Mouse (Mus musculus) limb, embryonic 13.5 days (tissue): Measurements from ENCODE around the gene Sbf2. TPM values are rescaled to one million over a fixed set of nuclear protein-coding genes. Genes with fewer than 3 reads are reported as not detected.
"Not testable (repeated sequence)": the region's sequence is repeated elsewhere in the genome, so short reads cannot be mapped to it uniquely, and the experiment has no call there.

ENCODE experiments used
- ATAC-seq: fragments of 200-750 bp; cut with Nextera tagmentation; 2 replicates; pipeline ENCODE4 v1.8.0; 2017; ENCODE audit warnings: low read depth, moderate number of reproducible peaks, moderate TSS enrichment; ENCODE audit not compliant: low FRiP score
- H3K27ac ChIP-seq: fragments of 300-500 bp; sonication (generic); 2 replicates; pipeline ENCODE4 v1.5.1; 2015; ENCODE audit warnings: inconsistent platforms, mild to moderate bottlenecking, moderate library complexity
- H3K27me3 ChIP-seq: fragments of 300-500 bp; sonication (generic); 2 replicates; pipeline ENCODE4 v1.6.1; 2015; ENCODE audit warnings: mild to moderate bottlenecking, inconsistent platforms
- H3K36me3 ChIP-seq: fragments of 300-500 bp; sonication (generic); 2 replicates; pipeline ENCODE4 v1.6.1; 2015; ENCODE audit warnings: inconsistent platforms, mild to moderate bottlenecking, moderate library complexity
- H3K4me1 ChIP-seq: fragments of 300-500 bp; sonication (generic); 2 replicates; pipeline ENCODE4 v1.6.1; 2015; ENCODE audit warnings: inconsistent platforms
- H3K4me2 ChIP-seq: fragments of 300-500 bp; sonication (generic); replicated peaks from 2 replicates; pipeline ENCODE4 v1.6.1; 2015; ENCODE audit warnings: inconsistent platforms, mild to moderate bottlenecking, moderate library complexity
- H3K4me3 ChIP-seq: fragments of 300-500 bp; sonication (generic); 2 replicates; pipeline ENCODE4 v1.5.1; 2015; ENCODE audit warnings: moderate library complexity, mild to moderate bottlenecking, inconsistent platforms
- H3K9ac ChIP-seq: fragments of 300-500 bp; sonication (generic); 2 replicates; pipeline ENCODE4 v1.6.1; 2015; ENCODE audit warnings: mild to moderate bottlenecking, inconsistent platforms
- H3K9me3 ChIP-seq: fragments of 300-500 bp; sonication (generic); 2 replicates; pipeline ENCODE4 v1.6.1; 2016; ENCODE audit warnings: inconsistent platforms
- WGBS: fragments of 180-500 bp; shearing (Covaris S2); methylation state at CpG from one replicate; pipeline ENCODE4 v1.1.7; 2015; 5-methylcytosine and 5-hydroxymethylcytosine counted together
- polyA plus RNA-seq: library from polyadenylated mRNA; unstranded; fragments of >200 nt; fragmentation: Nextera tagmentation; extraction: Ambion mirVana; gene quantifications from 2 replicates; pipeline ENCODE4 v1.2.1, GENCODE M21; 2015

The Sbf2 gene
- polyA plus RNA-seq, 1 experiment from 2014 or later, result 30.9 TPM

DNA sequence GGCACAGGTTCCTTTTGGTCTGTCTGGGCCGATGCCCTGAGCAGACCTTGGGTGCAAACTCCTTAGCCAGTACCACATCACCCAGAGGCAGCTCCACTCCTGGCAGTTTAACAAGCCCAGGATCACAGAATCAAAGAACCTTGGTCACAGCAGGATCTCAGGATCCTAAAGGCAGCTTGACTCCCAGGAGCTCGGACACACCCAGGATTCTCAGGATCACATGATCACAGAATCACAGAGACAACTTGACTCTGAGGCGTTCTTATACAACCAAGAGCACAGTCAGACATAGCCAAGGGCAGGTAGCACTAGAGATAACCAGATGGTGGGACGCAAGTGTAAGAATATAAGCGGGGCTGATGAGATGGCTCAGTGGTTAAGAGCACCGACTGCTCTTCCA lies 71.4 kb downstream of the Sbf2 start:
- no peak for ATAC-seq

DNA sequence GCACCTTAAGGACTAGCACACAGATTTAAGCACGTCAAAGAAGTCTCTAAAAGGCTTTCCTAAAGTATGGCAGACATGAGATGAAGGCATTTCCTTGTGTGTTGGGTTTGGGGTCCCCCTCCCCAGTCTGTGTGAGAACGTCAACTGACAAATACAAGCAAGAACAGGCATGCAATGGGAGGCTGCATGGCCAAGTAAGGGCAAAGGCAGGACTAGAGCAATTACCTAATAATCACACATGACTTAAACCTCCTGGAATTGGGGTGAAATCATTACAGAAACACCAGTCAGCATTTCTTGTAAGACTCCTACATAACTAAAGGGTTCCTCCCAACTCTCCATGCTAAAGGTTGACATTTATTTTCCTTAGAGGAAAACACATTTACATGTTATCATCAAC lies 75.5 kb downstream of the Sbf2 start:
- Histone ChIP-seq H3K4me1 (no peaks in the 10 kb centered on the region), H3K4me2 (no peak overlapping the region), H3K9ac (no peak overlapping the region), H3K27me3 (no peaks in the 10 kb centered on the region), H3K36me3 (no peaks in the 10 kb centered on the region), H3K4me3 (no peak overlapping the region), H3K9me3 (no peaks in the 10 kb centered on the region), H3K27ac (no peak overlapping the region)
- ATAC-seq, result no peak
- WGBS, result 48% methylated on average over 2 of the region's 2 CpGs

More for the DNA sequence above, 71.4 kb downstream of the Sbf2 start:
- no peaks in the 10 kb centered on the region for H3K27me3 ChIP-seq
- H3K4me1 ChIP-seq, result no peaks in the 10 kb centered on the region
- H3K4me3 ChIP-seq, result no peak overlapping the region
- 83% methylated on average over 6 of the region's 6 CpGs for WGBS
- no peak overlapping the region for H3K4me2 ChIP-seq
- H3K9me3 ChIP-seq, result no peaks in the 10 kb centered on the region
- no peak overlapping the region for H3K27ac ChIP-seq
- H3K36me3 ChIP-seq, result no peaks in the 10 kb centered on the region
- no peak overlapping the region for H3K9ac ChIP-seq

DNA sequence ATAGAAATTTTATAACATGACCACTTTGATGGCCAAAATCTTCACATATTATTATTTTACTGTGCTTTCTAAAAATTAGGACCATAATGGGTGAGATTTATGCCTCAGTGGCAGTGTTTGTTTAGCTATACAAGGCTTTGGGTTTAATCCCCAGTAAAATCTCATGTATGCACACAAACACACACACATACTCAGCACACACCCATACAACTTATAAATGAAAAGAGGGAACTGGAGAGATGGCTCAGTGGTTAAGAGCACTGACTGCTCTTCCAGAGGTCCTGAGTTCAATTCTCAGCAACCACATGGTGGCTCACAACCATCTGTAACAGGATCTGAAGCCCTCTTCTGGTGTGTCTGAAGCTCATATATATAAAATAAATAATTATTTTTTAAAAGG lies 84.4 kb downstream of the Sbf2 start:
- H3K9ac ChIP-seq, H3K27ac ChIP-seq, H3K9me3 ChIP-seq, ATAC-seq, H3K36me3 ChIP-seq, H3K4me3 ChIP-seq, H3K4me2 ChIP-seq, H3K27me3 ChIP-seq: not testable (repeated sequence)
- peaks cover 11% of the 10 kb centered on the region for H3K4me1 ChIP-seq

DNA sequence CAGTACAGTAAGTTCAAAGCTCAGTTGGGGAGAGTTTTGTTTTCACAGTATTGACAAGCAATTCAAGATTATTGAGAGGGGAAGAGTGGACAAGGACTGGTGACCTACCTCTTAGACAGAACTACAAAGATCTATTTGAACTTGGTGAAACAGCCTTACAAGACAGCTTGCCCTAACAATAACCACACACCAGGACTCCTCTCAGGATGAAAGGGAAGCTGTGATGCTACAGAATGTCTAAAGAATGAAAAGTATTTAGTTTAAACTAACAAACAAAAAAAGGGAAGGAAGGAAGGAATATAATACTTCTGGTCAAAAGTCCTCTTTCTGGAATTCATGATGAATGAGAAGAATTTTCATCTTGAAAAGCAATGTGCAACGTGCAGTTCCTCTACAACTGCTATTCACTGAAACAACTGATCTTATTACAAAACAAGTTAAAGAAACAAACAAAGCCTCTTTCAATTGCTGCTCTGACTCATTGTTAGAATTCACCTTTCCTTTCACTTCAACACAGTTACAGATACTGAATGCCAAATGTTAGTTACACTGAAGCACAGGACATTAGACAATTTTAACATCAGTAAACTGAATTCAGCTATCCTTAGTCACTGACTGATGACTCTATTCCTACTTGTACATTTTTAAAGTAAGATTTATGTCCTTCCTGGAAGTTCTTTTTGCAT lies 89.5 kb downstream of the Sbf2 start:
- Histone ChIP-seq H3K4me3 (no peak overlapping the region), H3K27me3 (no peaks in the 10 kb centered on the region), H3K9me3 (no peaks in the 10 kb centered on the region), H3K27ac (no peak overlapping the region), H3K4me2 (no peak overlapping the region), H3K4me1 (peaks cover 11% of the 10 kb centered on the region), H3K36me3 (no peaks in the 10 kb centered on the region), H3K9ac (no peak overlapping the region)
- no peak for ATAC-seq
- 54% methylated on average over 1 of the region's 1 CpGs for WGBS

DNA sequence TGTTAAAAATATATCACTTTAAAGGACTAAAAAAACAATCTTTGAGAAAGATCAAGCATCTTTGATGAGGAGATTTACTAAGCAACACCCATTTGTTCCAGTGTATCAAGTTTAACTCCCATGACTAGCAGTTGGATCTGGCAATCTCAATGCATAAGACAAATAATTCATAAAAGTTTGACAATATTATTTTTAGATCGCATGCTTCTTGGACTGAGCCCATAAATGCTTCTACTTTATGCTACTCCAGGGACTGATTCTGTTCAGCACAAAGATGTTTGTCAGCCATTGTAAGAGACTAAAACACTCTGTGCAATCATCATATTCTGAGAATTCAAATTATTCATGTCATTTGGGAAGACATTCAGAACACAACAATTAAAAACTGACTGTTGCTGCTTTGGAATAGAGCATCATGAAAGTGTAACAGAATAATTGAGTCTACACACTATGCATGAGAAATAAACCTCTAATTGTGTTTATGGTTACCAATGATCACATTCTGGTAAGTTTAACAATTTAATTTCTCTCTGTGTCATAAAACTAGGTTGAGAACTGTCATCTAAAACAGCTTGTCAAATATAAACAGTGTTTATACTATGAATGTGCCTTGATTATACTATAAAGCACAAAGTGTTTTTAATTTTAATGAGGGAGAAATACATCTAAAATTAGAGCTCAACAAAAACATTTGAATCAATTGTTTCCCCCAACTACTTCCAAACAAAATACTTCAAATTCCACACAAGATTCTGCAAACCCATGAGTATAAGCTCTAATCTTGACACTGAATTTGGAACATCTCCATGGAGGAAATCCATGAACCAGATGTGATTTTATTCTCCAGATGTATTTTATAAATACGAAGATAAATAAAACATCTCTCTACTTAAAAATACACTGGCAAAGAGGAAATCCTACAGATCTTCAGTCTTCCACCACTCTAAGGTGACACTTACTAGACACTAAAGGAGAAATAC lies 98.2 kb downstream of the Sbf2 start:
- WGBS, result 61% methylated on average over 2 of the region's 2 CpGs
- no peaks in the 10 kb centered on the region for H3K9me3 ChIP-seq
- H3K4me1 ChIP-seq, result 0 out of 2 replicates have a peak, but pooled peaks cover 4% of the 10 kb centered on the region
- no peak overlapping the region for H3K4me3 ChIP-seq
- no peaks in the 10 kb centered on the region for H3K36me3 ChIP-seq
- H3K27ac ChIP-seq, result no peak overlapping the region
- no peak overlapping the region for H3K9ac ChIP-seq
- ATAC-seq, result no peak
- H3K4me2 ChIP-seq, result no peak overlapping the region
- no peaks in the 10 kb centered on the region for H3K27me3 ChIP-seq

DNA sequence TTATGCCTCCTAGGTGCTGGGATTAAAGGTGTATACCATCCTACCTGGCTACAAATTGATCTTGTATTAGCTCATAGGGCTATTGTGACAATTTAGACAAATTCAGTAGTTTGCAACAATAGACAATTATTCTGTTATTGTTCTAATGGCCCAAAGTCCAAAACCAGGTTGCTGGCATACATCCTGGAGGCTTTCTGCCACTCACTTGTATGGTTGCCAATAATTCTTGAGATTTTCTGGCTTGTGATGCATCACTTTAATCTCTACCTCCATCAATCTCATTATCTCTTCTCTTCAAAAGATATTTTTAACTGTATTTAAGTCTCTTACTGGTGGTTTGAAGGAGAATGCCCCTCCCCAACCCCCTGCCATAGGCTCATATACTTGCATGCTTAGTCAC lies 100.6 kb downstream of the Sbf2 start:
- Histone ChIP-seq H3K4me2 (no peak overlapping the region), H3K9ac (no peak overlapping the region), H3K27me3 (no peaks in the 10 kb centered on the region), H3K27ac (no peak overlapping the region), H3K4me1 (0 out of 2 replicates have a peak, but pooled peaks cover 4% of the 10 kb centered on the region), H3K9me3 (0 out of 2 replicates have a peak, but pooled peaks cover 4% of the 10 kb centered on the region), H3K4me3 (no peak overlapping the region), H3K36me3 (no peaks in the 10 kb centered on the region)
- no peak for ATAC-seq

DNA sequence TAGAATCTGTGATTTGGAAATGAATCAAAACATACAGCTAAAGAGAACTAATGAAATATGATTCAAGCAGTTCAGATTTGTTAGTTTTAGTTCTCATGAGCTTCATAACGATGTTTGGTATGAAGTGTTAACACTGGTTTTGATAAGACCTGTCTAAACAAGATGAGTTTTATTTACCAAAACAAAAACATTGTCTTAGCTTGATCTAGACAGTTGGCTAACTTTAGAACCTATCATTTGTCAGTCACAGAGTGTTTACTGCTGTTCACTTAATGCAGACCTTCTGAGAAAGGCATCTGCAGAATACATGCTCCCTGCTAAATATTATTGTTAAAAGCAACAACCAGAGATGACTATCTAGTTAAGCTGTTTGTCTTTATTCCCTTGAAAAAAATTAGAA lies 116.1 kb downstream of the Sbf2 start:
- Histone ChIP-seq H3K4me3 (no peak overlapping the region), H3K9ac (no peak overlapping the region), H3K27me3 (no peaks in the 10 kb centered on the region), H3K9me3 (peaks cover 5% of the 10 kb centered on the region; the same call in 1 of the 2 replicates), H3K4me1 (no peaks in the 10 kb centered on the region), H3K27ac (no peak overlapping the region), H3K36me3 (no peaks in the 10 kb centered on the region), H3K4me2 (no peak overlapping the region)
- WGBS, result 82% methylated on average over 1 of the region's 1 CpGs
- ATAC-seq, result no peak

DNA sequence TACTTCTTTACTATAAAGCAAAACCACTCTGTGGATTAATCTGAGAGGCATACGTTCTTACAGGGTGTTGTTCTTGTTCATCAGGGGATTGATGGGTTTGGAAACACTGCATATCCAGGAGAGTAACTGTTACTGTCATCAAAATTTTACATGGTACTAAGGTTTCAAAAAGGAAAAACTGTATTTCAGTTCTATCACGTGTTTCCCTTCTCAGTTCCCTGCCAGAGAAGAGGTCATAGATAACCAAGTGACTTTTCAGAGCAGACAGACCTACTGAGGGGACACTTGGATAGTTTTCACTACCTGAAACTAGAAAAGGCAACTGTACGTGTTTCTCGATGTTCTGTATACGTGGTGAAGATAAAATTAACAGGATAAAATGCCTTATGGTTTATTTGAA lies 123.7 kb downstream of the Sbf2 start:
- Histone ChIP-seq H3K27me3 (no peaks in the 10 kb centered on the region), H3K4me2 (no peak overlapping the region)

DNA sequence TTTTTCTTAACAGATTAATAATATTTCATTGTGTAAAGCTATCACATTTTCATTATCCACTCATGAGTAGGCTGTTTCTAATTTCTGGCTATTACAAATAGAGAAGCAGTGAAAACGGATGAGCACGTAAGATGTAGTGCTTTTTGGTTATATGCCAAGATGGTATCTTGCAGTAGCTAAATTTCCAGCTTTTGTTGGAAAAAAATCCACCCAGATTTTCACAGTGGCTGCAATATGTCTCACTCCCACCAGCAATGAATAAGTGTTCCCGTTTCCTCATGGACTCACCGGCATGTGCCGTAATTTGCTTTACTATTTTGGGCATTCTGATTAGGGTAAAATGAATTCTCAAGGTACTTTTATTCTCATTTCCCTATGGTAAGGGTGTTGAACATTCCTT lies 129.7 kb downstream of the Sbf2 start:
- H3K27ac ChIP-seq, result no peak overlapping the region
- no peaks in the 10 kb centered on the region for H3K4me1 ChIP-seq
- no peak overlapping the region for H3K9ac ChIP-seq
- H3K4me3 ChIP-seq, result no peak overlapping the region
- H3K4me2 ChIP-seq, result no peak overlapping the region
- no peaks in the 10 kb centered on the region for H3K27me3 ChIP-seq
- no peaks in the 10 kb centered on the region for H3K9me3 ChIP-seq
- no peak for ATAC-seq
- H3K36me3 ChIP-seq, result peaks cover 6% of the 10 kb centered on the region
- WGBS, result 86% methylated on average over 5 of the region's 5 CpGs

More for the DNA sequence above, 123.7 kb downstream of the Sbf2 start:
- 85% methylated on average over 5 of the region's 5 CpGs for WGBS
- Histone ChIP-seq H3K27ac (no peak overlapping the region), H3K4me1 (no peaks in the 10 kb centered on the region), H3K9ac (no peak overlapping the region), H3K4me3 (no peak overlapping the region), H3K36me3 (no peaks in the 10 kb centered on the region), H3K9me3 (no peaks in the 10 kb centered on the region)
- ATAC-seq, result no peak

DNA sequence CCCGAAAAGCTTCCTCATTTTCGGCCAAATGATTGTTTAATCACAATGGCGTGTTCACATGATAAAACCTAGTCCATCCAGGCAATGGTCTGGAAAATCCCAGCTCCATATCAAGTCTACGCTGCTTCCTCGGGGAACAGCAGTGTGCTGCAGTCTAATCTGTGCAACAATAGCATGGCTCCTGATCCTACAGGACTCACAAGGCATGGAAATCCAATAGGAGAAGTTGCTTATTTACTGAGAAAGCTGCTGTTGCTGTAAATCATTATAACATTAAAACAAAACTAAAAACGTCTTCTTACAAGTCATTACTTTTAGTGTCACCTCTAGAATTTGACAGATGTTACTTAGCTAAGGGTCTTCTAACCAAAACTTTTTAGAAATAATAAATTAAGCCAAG lies 143.7 kb downstream of the Sbf2 start:
- Histone ChIP-seq H3K27me3 (no peaks in the 10 kb centered on the region), H3K9ac (no peak overlapping the region), H3K4me3 (no peak overlapping the region), H3K4me1 (peaks cover 8% of the 10 kb centered on the region), H3K27ac (no peak overlapping the region), H3K36me3 (no peaks in the 10 kb centered on the region), H3K4me2 (no peak overlapping the region), H3K9me3 (no peaks in the 10 kb centered on the region)
- ATAC-seq, result no peak
- 62% methylated on average over 6 of the region's 6 CpGs for WGBS

DNA sequence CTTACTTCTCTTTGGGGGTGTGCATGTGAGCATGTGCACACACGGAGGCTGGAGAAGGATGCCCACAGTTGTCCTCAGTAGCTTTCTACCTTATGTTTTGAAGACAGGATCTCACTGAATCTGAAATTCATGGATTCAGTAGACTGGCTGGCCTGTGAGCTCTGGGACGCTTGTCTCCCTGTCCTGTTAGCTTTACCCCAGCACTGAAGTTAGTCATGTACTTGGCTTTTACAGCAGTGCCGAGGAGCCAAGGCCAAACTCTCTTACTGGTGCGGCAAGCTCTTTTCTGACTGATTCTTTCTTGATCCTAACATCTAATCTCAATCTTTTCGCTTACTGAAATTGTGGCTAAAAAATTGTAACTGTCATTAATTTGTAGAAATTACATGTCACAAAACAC lies 151.3 kb downstream of the Sbf2 start:
- Histone ChIP-seq H3K4me2 (no peak overlapping the region), H3K36me3 (no peaks in the 10 kb centered on the region), H3K27me3 (no peaks in the 10 kb centered on the region), H3K27ac (no peak overlapping the region), H3K9ac (no peak overlapping the region), H3K4me3 (no peak overlapping the region), H3K9me3 (no peaks in the 10 kb centered on the region), H3K4me1 (no peaks in the 10 kb centered on the region)
- whole genome bisulfite sequencing, result 81% methylated on average over 5 of the region's 5 CpGs
- ATAC-seq, result no peak

DNA sequence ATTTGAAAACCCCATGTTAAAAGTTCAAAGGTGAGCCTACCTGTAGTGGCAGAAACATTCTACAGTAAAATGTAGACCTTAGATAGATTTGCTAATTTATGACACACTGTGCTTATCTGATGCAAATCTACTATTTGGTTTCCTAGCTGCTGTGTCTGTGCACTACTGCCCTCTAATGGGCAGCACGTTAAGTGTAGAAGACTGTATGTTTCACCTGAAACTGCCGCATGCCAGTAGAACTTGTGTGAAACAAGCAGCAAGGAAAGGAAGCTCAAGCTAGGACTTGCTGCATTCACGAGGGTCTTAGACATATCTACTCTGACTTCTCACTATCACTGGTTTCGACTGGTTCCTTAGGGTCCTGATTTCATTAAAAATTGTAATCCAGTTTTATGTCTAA lies 182.4 kb downstream of the Sbf2 start:
- 0 out of 2 replicates have a peak, but pooled peaks have one; percentile 44 for ATAC-seq
- 19% methylated on average over 4 of the region's 4 CpGs for whole genome bisulfite sequencing
- no peaks in the 10 kb centered on the region for H3K9me3 ChIP-seq
- no peaks in the 10 kb centered on the region for H3K27me3 ChIP-seq
- peaks cover 4% of the 10 kb centered on the region for H3K36me3 ChIP-seq
- no peak overlapping the region for H3K27ac ChIP-seq
- H3K4me3 ChIP-seq, result no peak overlapping the region
- H3K9ac ChIP-seq, result no peak overlapping the region
- no peaks in the 10 kb centered on the region for H3K4me1 ChIP-seq
- no peak overlapping the region for H3K4me2 ChIP-seq
